Mouse (Mus musculus): Measurements from ENCODE around the gene Cps1. TPM values are rescaled to one million over a fixed set of nuclear protein-coding genes. Genes with fewer than 3 reads are reported as not detected.

Cps1 gene
- total and polyA plus RNA-seq, 3 experiments, result 0.05 to 0.13 TPM; not detected in 1

GRCm38 (mm10) chr1:67234861-67235260 lies 112.0 kb downstream of the Cps1 start:
- no peak for DNase-seq (ENCODE audit: extremely low read depth)
- dilution Hi-C loops (cut with MboI; ENCODE audit: extremely low pct_ligation_motif_present, extremely low pct_unique_long_range_greater_than_20kb, low sequenced_read_pairs), result no loop called here

GRCm38 (mm10) chr1:67235468-67236217 lies 112.8 kb downstream of the Cps1 start:
- Histone ChIP-seq H3K4me2 (ENCODE audit: insufficient read depth, low read depth, poor library complexity, severe bottlenecking) (no peak overlapping the region), H3K4me3 (replicated peaks in 1 of 3; ENCODE audit: low read depth in 2 of 3, low read length in 2 of 3, poor library complexity in 1 of 3) (no peak overlapping the region), H3K27ac (ENCODE audit: insufficient read depth, low read depth) (no peak overlapping the region), H3K9ac (ENCODE audit: insufficient read depth, low read depth) (no peak overlapping the region), H3K27me3 (replicated peaks) (no peaks in the 10 kb centered on the region), H3K79me2 (replicated peaks; ENCODE audit: control insufficient read depth, extremely low read depth, insufficient read depth, poor library complexity, severe bottlenecking) (no peaks in the 10 kb centered on the region), H3K4me1 (ENCODE audit: control insufficient read depth in 1 of 2, insufficient read depth in 2 of 2) (no peaks in the 10 kb centered on the region), H3K36me3 (replicated peaks in 1 of 2; ENCODE audit: control insufficient read depth in 1 of 2, insufficient read depth in 1 of 2, low read length in 1 of 2) (no peaks in the 10 kb centered on the region), H3K9me3 (replicated peaks; ENCODE audit: low read length) (no peaks in the 10 kb centered on the region)
- dilution Hi-C loops (cut with MboI; ENCODE audit: extremely low pct_ligation_motif_present, extremely low pct_unique_long_range_greater_than_20kb, low sequenced_read_pairs) (no loop called here), in situ Hi-C loops (cut with MboI; ENCODE audit: low pct_ligation_motif_present, low pct_unique_long_range_greater_than_20kb, low sequenced_read_pairs) (no loop called here)
- TF ChIP-seq USF1 (IDR thresholded peaks at IDR 0.05; ENCODE audit: low read depth, low read length), result no peak
- TF ChIP-seq PAX5 (IDR thresholded peaks at IDR 0.05; ENCODE audit: low read length), result no peak
- no peak for TF ChIP-seq TCF12 (IDR thresholded peaks at IDR 0.05; ENCODE audit: low read depth, low read length)
- TF ChIP-seq SMC3 (IDR thresholded peaks at IDR 0.05; ENCODE audit: low read depth, low read length), result no peak
- no peak for TF ChIP-seq EP300 (IDR thresholded peaks at IDR 0.05; ENCODE audit: low read length)
- TF ChIP-seq ZKSCAN1 (IDR thresholded peaks at IDR 0.05; ENCODE audit: borderline replicate concordance, low read depth, low read length), result no peak
- no peak for TF ChIP-seq NRF1 (IDR thresholded peaks at IDR 0.05; ENCODE audit: low read depth, low read length)
- TF ChIP-seq ZNF384 (IDR thresholded peaks at IDR 0.05; ENCODE audit: low read depth, low read length), result no peak
- no peak for TF ChIP-seq TBP (conservative IDR thresholded peaks at IDR 0.05; ENCODE audit: low read depth, low read length)
- no peak for TF ChIP-seq UBTF (IDR thresholded peaks at IDR 0.05; ENCODE audit: low read depth, low read length)
- TF ChIP-seq IRF4 (IDR thresholded peaks at IDR 0.05; ENCODE audit: low read depth, low read length), result no peak
- no peak for TF ChIP-seq MEF2A (IDR thresholded peaks at IDR 0.05; ENCODE audit: borderline replicate concordance, low read depth, low read length)
- no peak for TF ChIP-seq GABPA (IDR thresholded peaks at IDR 0.05; ENCODE audit: insufficient replicate concordance, low read depth, low read length)
- TF ChIP-seq MAX (IDR thresholded peaks at IDR 0.05; ENCODE audit: low read length), result no peak
- TF ChIP-seq CTCF (conservative IDR thresholded peaks at IDR 0.05 in 1 of 2, IDR thresholded peaks at IDR 0.05 in 1 of 2; ENCODE audit: low read depth in 2 of 2, low read length in 2 of 2), result no peak
- no peak for TF ChIP-seq HCFC1 (IDR thresholded peaks at IDR 0.05; ENCODE audit: low read depth, low read length)
- no peak for TF ChIP-seq USF2 (conservative IDR thresholded peaks at IDR 0.05; ENCODE audit: low read depth, low read length)
- TF ChIP-seq POLR2A (IDR thresholded peaks at IDR 0.05; ENCODE audit: low read depth, low read length), result no peak
- TF ChIP-seq RCOR1 (conservative IDR thresholded peaks at IDR 0.05; ENCODE audit: low read depth, low read length), result no peak
- TF ChIP-seq MAFK (IDR thresholded peaks at IDR 0.05; ENCODE audit: insufficient replicate concordance, low read length), result no peak
- DNase-seq (ENCODE audit: extremely low read depth), result no peak

More at GRCm38 (mm10) chr1:67234861-67235260, 112.0 kb downstream of the Cps1 start:
- TF ChIP-seq SIN3A (IDR thresholded peaks at IDR 0.05; ENCODE audit: low read length) (no peak), POLR2AphosphoS2 (IDR thresholded peaks at IDR 0.05; ENCODE audit: low read depth, low read length) (no peak), ETS1 (conservative IDR thresholded peaks at IDR 0.05; ENCODE audit: low read depth, low read length) (no peak), RAD21 (IDR thresholded peaks at IDR 0.05; ENCODE audit: low read depth, low read length) (no peak), MAFK (IDR thresholded peaks at IDR 0.05; ENCODE audit: insufficient replicate concordance, low read length) (no peak), CHD2 (IDR thresholded peaks at IDR 0.05; ENCODE audit: low read length) (no peak), E2F4 (IDR thresholded peaks at IDR 0.05; ENCODE audit: insufficient replicate concordance, low read depth, low read length) (no peak), JUND (conservative IDR thresholded peaks at IDR 0.05; ENCODE audit: low read depth, low read length) (no peak), ZKSCAN1 (IDR thresholded peaks at IDR 0.05; ENCODE audit: borderline replicate concordance, low read depth, low read length) (no peak), ZNF384 (IDR thresholded peaks at IDR 0.05; ENCODE audit: low read depth, low read length) (no peak)
- Histone ChIP-seq H3K9ac (ENCODE audit: insufficient read depth, low read depth) (no peak overlapping the region), H3K4me2 (ENCODE audit: insufficient read depth, low read depth, poor library complexity, severe bottlenecking) (no peak overlapping the region), H3K4me3 (replicated peaks in 1 of 3; ENCODE audit: low read depth in 2 of 3, low read length in 2 of 3, poor library complexity in 1 of 3) (no peak overlapping the region), H3K4me1 (ENCODE audit: control insufficient read depth in 1 of 2, insufficient read depth in 2 of 2) (no peaks in the 10 kb centered on the region), H3K36me3 (replicated peaks in 1 of 2; ENCODE audit: control insufficient read depth in 1 of 2, insufficient read depth in 1 of 2, low read length in 1 of 2) (no peaks in the 10 kb centered on the region), H3K27me3 (replicated peaks) (no peaks in the 10 kb centered on the region), H3K9me3 (replicated peaks; ENCODE audit: low read length) (no peaks in the 10 kb centered on the region), H3K79me2 (replicated peaks; ENCODE audit: control insufficient read depth, extremely low read depth, insufficient read depth, poor library complexity, severe bottlenecking) (no peaks in the 10 kb centered on the region), H3K27ac (ENCODE audit: insufficient read depth, low read depth) (no peak overlapping the region)
- in situ Hi-C loops (cut with MboI; ENCODE audit: low pct_ligation_motif_present, low pct_unique_long_range_greater_than_20kb, low sequenced_read_pairs), result no loop called here

All from CH12.LX (cell line).